ENCODE assay signal across 14 mouse cellular contexts in genomic region chr2:72333210-72333609, GRCm38 (mm10).
"Had no signal": no experiment of that assay in that cellular context is flagged by ENCODE, and none has a peak within 500 bp of the region (broad histone marks: within the 10 kb centered on the region; RNA-seq: fewer than 3 reads in every experiment).

No protein-coding gene starts in this region.

- H3K27me3 ChIP-seq: limb, embryonic 12.5 days; limb, embryonic 15.5 days; lung, embryonic 15.5 days had no signal

- ATAC-seq: liver, postnatal 0 days had no signal

- H3K4me1 ChIP-seq: limb, embryonic 12.5 days; limb, embryonic 15.5 days had no signal

- H3K9me3 ChIP-seq: limb, embryonic 12.5 days; limb, embryonic 15.5 days; lung, embryonic 15.5 days had no signal

- H3K27ac ChIP-seq: limb, embryonic 12.5 days; limb, embryonic 15.5 days; liver, embryonic 14.5 days; lung, embryonic 15.5 days had no signal

- H3K9ac ChIP-seq: limb, embryonic 12.5 days; limb, embryonic 15.5 days; liver, embryonic 14.5 days; liver, postnatal 0 days; lung, embryonic 15.5 days had no signal

- H3K36me3 ChIP-seq: limb, embryonic 12.5 days; limb, embryonic 15.5 days; lung, embryonic 15.5 days had no signal

- DNase-seq: kidney, adult 18-20 months; kidney, adult 9 months; kidney, postnatal 14 days; kidney, postnatal 4 days; left cerebral cortex, postnatal 4 days; liver, postnatal 0 days; lung, postnatal 14 days; midbrain, embryonic 14.5 days; thymus, adult 18-20 months had no signal

- H3K4me2 ChIP-seq: limb, embryonic 12.5 days; limb, embryonic 15.5 days; liver, embryonic 11.5 days; lung, embryonic 15.5 days had no signal

- H3K4me3 ChIP-seq: limb, embryonic 12.5 days; limb, embryonic 15.5 days; lung, embryonic 15.5 days had no signal
